Mouse (Mus musculus) embryo, embryonic 11 days (tissue): Measurements from ENCODE around the gene Vmn1r60.
"Not testable (repeated sequence)": the region's sequence is repeated elsewhere in the genome, so short reads cannot be mapped to it uniquely, and the experiment has no call there.

Experiments
- DNase-seq: peaks from one replicate; pipeline ENCODE4 v3.0.0-alpha.2; 2015

Vmn1r60 gene

GRCm38 (mm10) chr7:5547217-5547616, at the start of gene Vmn1r60:
Gene Vmn1r60 (minus strand): TSS chr7:5547317.
- not testable (repeated sequence) for DNase-seq

DNA sequence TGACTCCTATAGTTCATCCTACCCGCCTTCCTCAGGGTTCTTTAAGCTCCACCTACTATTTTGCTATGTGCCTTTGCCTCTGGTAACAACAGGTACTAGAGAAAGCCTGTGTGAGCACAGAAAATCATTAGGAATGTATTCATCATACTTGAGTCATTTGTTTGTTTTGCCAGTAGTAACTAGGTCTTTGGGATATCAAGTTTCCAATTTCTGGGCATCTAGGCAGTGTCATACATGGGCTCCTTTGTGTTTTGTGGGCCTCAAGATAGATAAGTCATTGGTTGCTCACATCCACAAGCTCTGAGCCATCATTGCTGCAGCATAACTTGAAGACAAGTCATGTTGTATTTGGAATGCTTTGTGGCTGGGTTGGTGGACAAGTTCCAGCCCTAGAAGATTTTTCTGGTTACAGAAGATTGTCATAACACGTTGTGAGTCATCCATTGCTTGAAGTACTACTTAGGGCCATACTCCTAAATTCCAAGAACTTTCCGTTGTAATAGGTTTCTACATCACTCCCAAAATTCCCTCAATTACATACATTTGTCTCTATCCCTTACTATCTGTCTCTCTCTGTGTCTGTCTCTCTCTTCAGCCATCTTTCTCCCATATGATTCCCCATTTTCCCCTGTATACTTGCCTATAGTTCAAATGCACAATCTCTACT, 6.2 kb downstream of the Vmn1r60 start:
- not testable (repeated sequence) for DNase-seq

DNA sequence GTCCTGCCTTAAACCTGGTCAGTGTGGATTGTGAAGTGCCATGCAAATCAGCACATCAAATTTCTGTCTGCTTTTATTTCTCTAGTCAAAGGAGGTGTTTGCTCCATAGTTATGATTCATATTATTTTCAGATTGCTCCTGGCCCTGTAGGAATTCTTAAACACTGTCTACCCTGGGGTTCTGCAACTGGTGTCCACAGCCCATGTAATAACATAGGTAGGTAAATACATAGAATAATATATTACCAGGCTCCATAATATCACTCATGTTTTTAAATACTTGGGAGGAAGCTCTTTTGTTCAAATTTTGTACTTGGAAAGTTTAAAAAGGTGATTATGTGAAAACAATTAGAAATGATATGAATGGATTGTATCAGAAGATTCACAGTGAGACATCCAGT, 53.3 kb downstream of the Vmn1r60 start, which contains the start of gene Vmn2r28:
Vmn2r28 (minus strand) TSS at position 101 of the 400 bp plus-strand sequence.
- DNase-seq, result not testable (repeated sequence)
